Mouse (Mus musculus): ENCODE measurements at regions not wholly inside any gene's neighbourhood (a gene's known extent, or its start where the extent isn't known, plus 50 kb on each side); places are given as distances from the start of the nearest gene placed in this dataset.

DNA sequence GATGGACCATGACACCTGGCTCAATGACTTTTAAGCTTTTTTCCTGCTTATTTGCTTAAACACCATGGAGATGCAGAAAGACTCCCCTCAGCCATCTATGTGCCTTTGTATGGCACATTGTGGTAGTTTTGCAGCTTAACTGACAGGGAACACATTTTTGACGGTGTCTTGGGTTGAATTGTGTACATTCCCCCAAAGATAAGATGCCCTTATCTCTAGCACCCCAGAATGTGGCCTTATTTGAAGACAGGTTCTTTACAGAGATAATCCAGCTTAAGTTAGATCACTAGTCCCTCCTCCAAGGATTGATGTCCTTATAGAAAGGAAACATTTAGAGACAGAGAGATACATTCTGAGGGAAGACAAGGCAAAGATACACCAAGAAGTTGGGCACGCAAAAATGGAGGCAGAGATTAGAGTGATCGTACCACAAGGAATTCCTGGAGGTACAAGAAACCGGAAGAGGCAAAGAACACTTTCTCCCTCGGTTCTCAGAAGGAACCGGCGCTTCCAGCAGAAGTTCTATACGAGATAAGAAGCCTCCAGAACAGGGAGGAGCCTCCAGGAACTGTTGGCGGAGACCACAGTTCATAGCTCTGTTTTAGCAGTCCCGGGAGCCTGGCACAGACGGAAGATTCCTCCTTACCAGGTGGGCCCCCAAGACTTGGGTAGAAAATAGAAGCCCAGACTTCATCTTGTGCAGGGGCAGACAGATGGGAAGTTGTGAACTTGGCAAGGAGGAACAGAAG, 58.8 kb upstream of the Acsl1 start:
- DNase-seq (ENCODE audit: inconsistent age in 2 of 2, low spot score in 1 of 2) = no peak

DNA sequence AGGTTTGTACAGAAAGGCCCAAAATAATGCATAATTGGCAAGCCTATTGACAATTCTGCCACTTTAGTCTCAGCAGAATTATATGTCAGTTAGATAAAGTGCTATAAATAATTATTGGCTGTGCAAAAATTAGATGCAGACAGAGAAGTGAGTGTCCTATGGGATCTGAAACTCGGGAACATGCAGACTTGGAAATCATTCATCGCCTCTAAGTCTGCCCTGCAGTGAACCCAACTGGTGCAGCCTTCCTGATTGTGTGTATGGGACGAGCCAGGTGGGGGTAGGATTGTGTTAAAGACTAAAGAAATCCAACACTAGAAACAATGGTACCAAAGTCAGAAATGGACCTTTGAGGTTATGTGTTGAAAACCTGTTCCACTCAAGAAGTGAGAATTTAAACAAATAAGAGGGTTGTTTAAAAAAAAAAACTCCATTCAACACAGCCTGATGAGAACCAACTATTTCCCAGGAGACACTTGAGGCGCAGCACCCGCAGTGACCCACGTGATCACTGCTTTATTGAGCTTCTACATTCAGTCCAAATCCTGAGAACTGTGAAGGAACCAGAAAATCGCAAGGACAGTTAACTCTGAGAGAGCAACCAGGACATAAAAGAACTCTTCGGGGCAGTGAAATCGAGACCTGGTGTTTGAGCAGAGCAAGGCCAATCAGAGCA, 57.4 kb upstream of the Acsl1 start:
- DNase-seq (ENCODE audit: inconsistent age in 2 of 2, low spot score in 1 of 2) = no peak

DNA sequence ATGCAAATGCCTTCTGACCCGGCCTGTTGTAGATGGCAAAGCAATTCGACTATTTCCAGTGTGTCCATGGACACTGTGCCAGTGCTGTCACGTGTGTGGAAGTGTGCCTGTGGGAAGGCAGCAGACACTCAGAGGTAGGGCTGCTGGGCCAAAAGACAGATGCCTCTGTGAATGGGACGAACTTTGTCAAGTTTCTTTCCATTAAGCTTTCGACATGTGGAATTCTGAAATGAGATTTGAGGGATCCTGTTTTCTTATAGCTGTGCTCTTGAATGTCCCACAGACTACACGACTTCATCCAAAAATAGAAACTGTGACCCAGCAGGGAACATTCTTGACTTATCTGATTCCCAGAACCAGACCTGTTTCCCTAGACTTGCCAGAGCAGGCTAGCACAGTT, 56.0 kb upstream of the Acsl1 start:
- peak; percentile 40 to 80 for DNase-seq (ENCODE audit: inconsistent age in 2 of 2, low spot score in 1 of 2)

DNA sequence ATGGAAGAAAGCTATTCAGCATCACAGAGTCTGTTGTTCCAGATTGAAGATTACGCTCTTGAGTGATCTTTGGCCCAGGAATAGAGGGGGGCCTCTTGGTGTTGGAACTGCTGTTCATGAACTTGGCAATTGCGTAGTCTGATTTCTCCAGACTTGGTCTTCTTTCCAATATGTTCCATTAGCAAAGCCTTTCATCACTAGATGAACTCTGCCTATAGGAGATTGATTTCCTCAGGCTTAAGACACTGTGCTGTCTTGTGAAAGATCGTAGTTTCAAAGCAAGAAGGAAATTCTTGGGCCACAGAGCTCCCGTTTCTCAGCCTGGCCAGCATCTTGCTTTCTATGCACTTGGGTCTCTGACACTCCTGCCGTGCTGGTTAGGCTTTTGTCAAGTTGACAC, 51.4 kb upstream of the Acsl1 start:
- no peak for DNase-seq (ENCODE audit: inconsistent age in 2 of 2, low spot score in 1 of 2)

DNA sequence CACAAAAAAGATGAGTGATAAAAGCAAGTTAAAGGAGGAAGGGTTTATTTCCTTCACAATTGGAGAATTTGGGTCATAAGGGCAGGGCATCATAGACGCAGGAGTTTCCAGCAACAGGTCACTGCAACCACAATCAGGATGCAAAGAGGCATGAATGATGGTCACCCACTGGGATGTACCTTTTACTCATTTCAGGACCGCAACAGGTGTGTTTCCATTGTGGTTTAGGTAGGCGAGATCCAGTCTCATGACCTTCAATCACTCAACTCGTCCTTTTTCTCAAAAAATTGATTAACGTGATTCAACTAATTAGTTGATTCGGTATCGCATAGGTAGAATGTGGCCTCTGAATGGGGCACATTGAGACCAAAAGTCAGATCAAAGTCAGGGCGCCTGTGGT, 50.4 kb upstream of the Acsl1 start:
- no peak for DNase-seq (ENCODE audit: inconsistent age in 2 of 2, low spot score in 1 of 2)
